Mouse (Mus musculus) MEL (cell line): ENCODE measurements around the gene Pard3b. TPM values are rescaled to one million over a fixed set of nuclear protein-coding genes. Genes with fewer than 3 reads are reported as not detected.

Experiments
- DNase-seq: peaks from one replicate; pipeline ENCODE4 v3.0.0; 2011; ENCODE audit warnings: low read depth, low spot score
- H3K27ac ChIP-seq: 2 replicates; pipeline ENCODE4 v1.5.1; 2012; ENCODE audit warnings: low read depth, mild to moderate bottlenecking, control low read depth, low read length, moderate library complexity; ENCODE audit not compliant: control insufficient read depth
- H3K27me3 ChIP-seq, 2 experiments: fragments of 150-350 bp in 1 of 2; sonication (generic) in 1 of 2; 2 replicates each; pipeline ENCODE4 v1.6.1; 2012; ENCODE audit warnings: low read length in 2 of 2, mild to moderate bottlenecking in 2 of 2, improper control_type of control experiment in 1 of 2, moderate library complexity in 1 of 2; ENCODE audit not compliant: insufficient read depth in 2 of 2, control insufficient read depth in 1 of 2
- H3K36me3 ChIP-seq, 2 experiments: 2 replicates each; pipeline ENCODE4 v1.6.1; 2012 to 2014; ENCODE audit warnings: low read length in 2 of 2, improper control_type of control experiment in 1 of 2, inconsistent platforms in 1 of 2, mild to moderate bottlenecking in 1 of 2; ENCODE audit not compliant: insufficient read depth in 2 of 2, control insufficient read depth in 1 of 2
- H3K4me1 ChIP-seq, 2 experiments: fragments of 150-350 bp in 1 of 2; sonication (generic) in 1 of 2; 2 replicates each; pipeline ENCODE4 v1.6.1; 2012; ENCODE audit warnings: low read length in 2 of 2, improper control_type of control experiment in 1 of 2, mild to moderate bottlenecking in 1 of 2; ENCODE audit not compliant: insufficient read depth in 2 of 2, control insufficient read depth in 1 of 2
- H3K4me3 ChIP-seq, 2 experiments: fragments of 150-350 bp in 1 of 2; sonication (generic) in 1 of 2; 2 replicates each; pipeline ENCODE4 v1.5.1; 2012; ENCODE audit warnings: low read depth in 2 of 2, low read length in 2 of 2, mild to moderate bottlenecking in 2 of 2, moderate library complexity in 2 of 2, control low read depth in 1 of 2, improper control_type of control experiment in 1 of 2; ENCODE audit not compliant: control insufficient read depth in 1 of 2, insufficient read depth in 1 of 2
- H3K79me2 ChIP-seq: 2 replicates; pipeline ENCODE4 v1.6.1; 2012; ENCODE audit warnings: mild to moderate bottlenecking, low read length, moderate library complexity; ENCODE audit not compliant: control insufficient read depth, poor library complexity, insufficient read depth
- H3K9ac ChIP-seq: 2 replicates; pipeline ENCODE4 v1.6.1; 2012; ENCODE audit warnings: low read depth, mild to moderate bottlenecking, control low read depth, low read length, moderate library complexity; ENCODE audit not compliant: control insufficient read depth, poor library complexity, severe bottlenecking
- H3K9me3 ChIP-seq: fragments of 150-350 bp; sonication (generic); replicated peaks from 2 replicates; pipeline ENCODE4 v1.6.1; 2012; ENCODE audit warnings: mild to moderate bottlenecking, low read length, improper control_type of control experiment, moderate library complexity; ENCODE audit not compliant: insufficient read depth
- BHLHE40 ChIP-seq: IDR thresholded peaks from 2 replicates; pipeline ENCODE4 v1.6.1; 2012; ENCODE audit warnings: low read depth, mild to moderate bottlenecking, inconsistent platforms, low read length, improper control_type of control experiment, borderline replicate concordance
- CHD2 ChIP-seq: IDR thresholded peaks from 2 replicates; pipeline ENCODE4 v1.6.1; 2011; ENCODE audit warnings: low read length, improper control_type of control experiment
- CTCF ChIP-seq, 3 experiments: IDR thresholded peaks in 2 of 3; conservative IDR thresholded peaks in 1 of 3; 2 replicates each; pipeline ENCODE4 v1.5.1; 2011 to 2012; ENCODE audit warnings: low read length in 3 of 3, low read depth in 2 of 3, mild to moderate bottlenecking in 2 of 3, improper control_type of control experiment in 1 of 3, inconsistent platforms in 1 of 3, mixed read lengths in 1 of 3, moderate library complexity in 1 of 3; ENCODE audit not compliant: control insufficient read depth in 1 of 3, insufficient read depth in 1 of 3, poor library complexity in 1 of 3, severe bottlenecking in 1 of 3
- E2F4 ChIP-seq: IDR thresholded peaks from 2 replicates; pipeline ENCODE4 v1.6.1; 2011; ENCODE audit warnings: low read depth, low read length, improper control_type of control experiment, borderline replicate concordance
- ELF1 ChIP-seq: IDR thresholded peaks from 2 replicates; pipeline ENCODE4 v1.6.1; 2014; ENCODE audit warnings: low read depth, mild to moderate bottlenecking, inconsistent platforms, low read length, improper control_type of control experiment, moderate library complexity
- ETS1 ChIP-seq: IDR thresholded peaks from 2 replicates; pipeline ENCODE4 v1.6.1; 2012; ENCODE audit warnings: low read depth, mild to moderate bottlenecking, inconsistent platforms, low read length, improper control_type of control experiment, moderate library complexity
- HCFC1 ChIP-seq: IDR thresholded peaks from 2 replicates; pipeline ENCODE4 v1.6.1; 2012; ENCODE audit warnings: low read depth, mild to moderate bottlenecking, inconsistent platforms, low read length, improper control_type of control experiment, moderate library complexity
- KAT2A ChIP-seq: conservative IDR thresholded peaks from 2 replicates; pipeline ENCODE4 v1.6.1; 2012; ENCODE audit warnings: low read depth, low read length, improper control_type of control experiment, inconsistent platforms
- MAFK ChIP-seq: IDR thresholded peaks from 2 replicates; pipeline ENCODE4 v1.6.1; 2011; ENCODE audit warnings: low read depth, mild to moderate bottlenecking, low read length, improper control_type of control experiment, borderline replicate concordance
- MEF2A ChIP-seq: IDR thresholded peaks from 2 replicates; pipeline ENCODE4 v1.6.1; 2014; ENCODE audit warnings: low read depth, mild to moderate bottlenecking, inconsistent platforms, low read length, improper control_type of control experiment; ENCODE audit not compliant: poor library complexity, insufficient replicate concordance, severe bottlenecking; ENCODE audit errors: extremely low read depth
- MYC ChIP-seq: IDR thresholded peaks from 2 replicates; pipeline ENCODE4 v1.6.1; 2011; ENCODE audit warnings: low read depth, mild to moderate bottlenecking, low read length, improper control_type of control experiment, moderate library complexity
- NELFE ChIP-seq: IDR thresholded peaks from 2 replicates; pipeline ENCODE4 v1.6.1; 2011; ENCODE audit warnings: low read depth, low read length, improper control_type of control experiment
- POLR2AphosphoS5 ChIP-seq: IDR thresholded peaks from 2 replicates; pipeline ENCODE4 v1.6.1; 2012; ENCODE audit warnings: low read depth, borderline replicate concordance, mild to moderate bottlenecking, inconsistent platforms, low read length, moderate library complexity, mixed read lengths
- TAL1 ChIP-seq: IDR thresholded peaks from 2 replicates; pipeline ENCODE4 v1.6.1; 2012; ENCODE audit warnings: mild to moderate bottlenecking, inconsistent platforms, low read length, moderate library complexity, mixed read lengths
- TBP ChIP-seq: IDR thresholded peaks from 2 replicates; pipeline ENCODE4 v1.8.0; 2011; ENCODE audit warnings: low read depth, low read length, improper control_type of control experiment
- TCF12 ChIP-seq: IDR thresholded peaks from 2 replicates; pipeline ENCODE4 v1.6.1; 2014; ENCODE audit warnings: low read depth, mild to moderate bottlenecking, inconsistent platforms, low read length, improper control_type of control experiment, moderate library complexity
- UBTF ChIP-seq: IDR thresholded peaks from 2 replicates; pipeline ENCODE4 v1.6.1; 2012; ENCODE audit warnings: low read depth, mild to moderate bottlenecking, inconsistent platforms, low read length, improper control_type of control experiment, moderate library complexity, borderline replicate concordance; ENCODE audit not compliant: insufficient read depth
- USF1 ChIP-seq: IDR thresholded peaks from 2 replicates; pipeline ENCODE4 v1.6.1; 2014; ENCODE audit warnings: low read depth, mild to moderate bottlenecking, inconsistent platforms, low read length, improper control_type of control experiment, moderate library complexity
- ZC3H11A ChIP-seq: IDR thresholded peaks from 2 replicates; pipeline ENCODE4 v1.6.1; 2012; ENCODE audit warnings: low read depth, mild to moderate bottlenecking, inconsistent platforms, low read length, improper control_type of control experiment
- ZKSCAN1 ChIP-seq: IDR thresholded peaks from 2 replicates; pipeline ENCODE4 v1.6.1; 2012; ENCODE audit warnings: low read depth, mild to moderate bottlenecking, inconsistent platforms, low read length, improper control_type of control experiment, moderate library complexity
- ZMIZ1 ChIP-seq: IDR thresholded peaks from 2 replicates; pipeline ENCODE4 v1.6.1; 2012; ENCODE audit warnings: low read depth, mild to moderate bottlenecking, inconsistent platforms, low read length, improper control_type of control experiment, moderate library complexity
- ZNF384 ChIP-seq: IDR thresholded peaks from 2 replicates; pipeline ENCODE4 v1.6.1; 2012; ENCODE audit warnings: low read depth, mild to moderate bottlenecking, inconsistent platforms, low read length, improper control_type of control experiment
- polyA plus RNA-seq, 2 experiments: library from polyadenylated mRNA; stranded (reverse) in 1 of 2; unstranded in 1 of 2; fragments of >175 nt in 1 of 2; fragments of >200 nt in 1 of 2; gene quantifications; 2 replicates each; pipeline versions ENCODE4 v1.2.1 to v1.2.4; 2012; ENCODE audit warnings: low replicate concordance in 2 of 2, low read depth in 1 of 2; ENCODE audit not compliant: insufficient read length in 2 of 2, insufficient read depth in 1 of 2, missing spikeins in 1 of 2
- total RNA-seq: library from RNA; depleted of rRNA; stranded (reverse); fragments of 300-350 nt; gene quantifications from 2 replicates; pipeline ENCODE4 v1.2.3, GENCODE M21; 2012

Pard3b gene
- total and polyA plus RNA-seq, 3 experiments: not detected

GRCm38 (mm10) chr1:61850471-61850870 is 211.8 kb downstream of the Pard3b start:
- Histone ChIP-seq H3K36me3 (no peaks in the 10 kb centered on the region), H3K4me3 (no peak overlapping the region), H3K27me3 (no peaks in the 10 kb centered on the region), H3K27ac (no peak overlapping the region), H3K9me3 (no peaks in the 10 kb centered on the region), H3K9ac (no peak overlapping the region), H3K79me2 (no peaks in the 10 kb centered on the region), H3K4me1 (no peaks in the 10 kb centered on the region)
- TF ChIP-seq ZNF384 (no peak), MEF2A (no peak), HCFC1 (no peak), TBP (no peak), MAFK (no peak), NELFE (no peak), MYC (no peak), CTCF (IDR thresholded peaks at IDR 0.05 in 2 of 3, conservative IDR thresholded peaks at IDR 0.05 in 1 of 3; ENCODE audit: control insufficient read depth in 1 of 3, insufficient read depth in 1 of 3, low read depth in 2 of 3, low read length in 3 of 3, poor library complexity in 1 of 3, severe bottlenecking in 1 of 3) (no peak), KAT2A (no peak), TAL1 (no peak), ETS1 (no peak), ELF1 (no peak), TCF12 (no peak), UBTF (no peak), ZC3H11A (no peak), E2F4 (no peak), BHLHE40 (no peak), ZMIZ1 (no peak), POLR2AphosphoS5 (no peak)
- DNase-seq: no peak

GRCm38 (mm10) chr1:61851176-61851575 is 212.6 kb downstream of the Pard3b start:
- Histone ChIP-seq H3K4me3 (no peak overlapping the region), H3K27ac (no peak overlapping the region), H3K36me3 (no peaks in the 10 kb centered on the region), H3K4me1 (no peaks in the 10 kb centered on the region), H3K27me3 (no peaks in the 10 kb centered on the region), H3K9ac (no peak overlapping the region), H3K79me2 (no peaks in the 10 kb centered on the region)
- no peak for DNase-seq
- TF ChIP-seq ZKSCAN1: no peak
- TF ChIP-seq USF1: no peak
- TF ChIP-seq MEF2A: no peak
- TF ChIP-seq TCF12: no peak
- TF ChIP-seq ETS1: no peak
- TF ChIP-seq CHD2: no peak
- TF ChIP-seq MAFK: no peak
- no peak for TF ChIP-seq TBP
- TF ChIP-seq MYC: no peak
- TF ChIP-seq, all 39 proteins: peak for 0
- no peaks in the 10 kb centered on the region for H3K9me3 ChIP-seq
